Mouse (Mus musculus) heart, embryonic 13.5 days (tissue): ENCODE results near the gene Col9a2. TPM values are rescaled to one million over a fixed set of nuclear protein-coding genes. Genes with fewer than 3 reads are reported as not detected.
A peak's percentile ranks its signal among the peaks of the same experiment; 100 is the strongest.

Experiments
- ATAC-seq: fragments of 200-750 bp; cut with Nextera tagmentation; 2 replicates; pipeline ENCODE4 v1.8.0; 2017; ENCODE audit warnings: moderate TSS enrichment; ENCODE audit not compliant: insufficient number of reproducible peaks, low FRiP score, low TSS enrichment; ENCODE audit errors: extremely low read depth
- H3K27ac ChIP-seq: fragments of 300-500 bp; sonication (generic); replicated peaks from 2 replicates; pipeline ENCODE4 v1.5.1; 2015; ENCODE audit warnings: moderate library complexity, mild to moderate bottlenecking, inconsistent platforms
- H3K27me3 ChIP-seq: fragments of 300-500 bp; sonication (generic); replicated peaks from 2 replicates; pipeline ENCODE4 v1.6.1; 2015; ENCODE audit warnings: mild to moderate bottlenecking, inconsistent platforms
- H3K36me3 ChIP-seq: fragments of 300-500 bp; sonication (generic); 2 replicates; pipeline ENCODE4 v1.6.1; 2015; ENCODE audit warnings: mild to moderate bottlenecking, inconsistent platforms
- H3K4me1 ChIP-seq: fragments of 300-500 bp; sonication (generic); 2 replicates; pipeline ENCODE4 v1.6.1; 2015; ENCODE audit warnings: inconsistent platforms
- H3K4me2 ChIP-seq: fragments of 300-500 bp; sonication (generic); 2 replicates; pipeline ENCODE4 v1.6.1; 2015; ENCODE audit warnings: inconsistent platforms, mild to moderate bottlenecking, moderate library complexity
- H3K4me3 ChIP-seq: fragments of 300-500 bp; sonication (generic); 2 replicates; pipeline ENCODE4 v1.5.1; 2015; ENCODE audit warnings: moderate library complexity, mild to moderate bottlenecking, inconsistent platforms
- H3K9ac ChIP-seq: fragments of 300-500 bp; sonication (generic); 2 replicates; pipeline ENCODE4 v1.6.1; 2015; ENCODE audit warnings: inconsistent platforms, mild to moderate bottlenecking, moderate library complexity
- H3K9me3 ChIP-seq: fragments of 300-500 bp; sonication (generic); 2 replicates; pipeline ENCODE4 v1.6.1; 2016; ENCODE audit warnings: inconsistent platforms
- WGBS: fragments of 180-500 bp; shearing (Covaris S2); methylation state at CpG from one replicate; pipeline ENCODE4 v1.1.7; 2015; ENCODE audit warnings: mixed read lengths; 5-methylcytosine and 5-hydroxymethylcytosine counted together
- polyA plus RNA-seq: library from polyadenylated mRNA; unstranded; fragments of >200 nt; fragmentation: Nextera tagmentation; extraction: Ambion mirVana; gene quantifications from 2 replicates; pipeline ENCODE4 v1.2.1, GENCODE M21; 2015

The Col9a2 gene
- polyA plus RNA-seq, 1 experiment from 2014 or later, result 7.9 TPM

DNA sequence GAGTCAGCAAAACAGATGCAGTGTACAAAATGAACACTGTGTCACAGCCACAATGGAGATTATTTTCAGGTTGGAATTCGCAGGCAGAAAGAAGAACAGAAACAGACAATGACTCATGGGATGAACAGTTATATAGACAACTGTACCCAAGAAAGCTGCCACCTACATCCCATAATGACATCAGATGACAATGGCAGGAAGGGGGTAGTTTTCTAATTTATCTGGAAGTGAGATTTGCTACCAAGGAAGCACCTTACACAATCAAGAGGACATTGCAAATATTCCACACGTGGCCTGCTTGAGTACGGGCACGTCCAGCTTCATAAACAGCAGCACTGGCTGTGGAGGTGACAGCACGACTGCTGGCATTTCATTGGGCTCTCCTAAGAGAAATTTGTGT, 30.0 kb upstream of the Col9a2 start:
- no peaks in the 10 kb centered on the region for H3K36me3 ChIP-seq
- WGBS, result 72% methylated on average over 5 of the region's 5 CpGs
- H3K9ac ChIP-seq, result no peak overlapping the region
- no peak overlapping the region for H3K4me3 ChIP-seq
- peaks cover 59% of the 10 kb centered on the region for H3K4me1 ChIP-seq
- no peak overlapping the region for H3K4me2 ChIP-seq
- no peak for ATAC-seq
- no peak overlapping the region for H3K27ac ChIP-seq
- no peaks in the 10 kb centered on the region for H3K27me3 ChIP-seq
- no peaks in the 10 kb centered on the region for H3K9me3 ChIP-seq

DNA sequence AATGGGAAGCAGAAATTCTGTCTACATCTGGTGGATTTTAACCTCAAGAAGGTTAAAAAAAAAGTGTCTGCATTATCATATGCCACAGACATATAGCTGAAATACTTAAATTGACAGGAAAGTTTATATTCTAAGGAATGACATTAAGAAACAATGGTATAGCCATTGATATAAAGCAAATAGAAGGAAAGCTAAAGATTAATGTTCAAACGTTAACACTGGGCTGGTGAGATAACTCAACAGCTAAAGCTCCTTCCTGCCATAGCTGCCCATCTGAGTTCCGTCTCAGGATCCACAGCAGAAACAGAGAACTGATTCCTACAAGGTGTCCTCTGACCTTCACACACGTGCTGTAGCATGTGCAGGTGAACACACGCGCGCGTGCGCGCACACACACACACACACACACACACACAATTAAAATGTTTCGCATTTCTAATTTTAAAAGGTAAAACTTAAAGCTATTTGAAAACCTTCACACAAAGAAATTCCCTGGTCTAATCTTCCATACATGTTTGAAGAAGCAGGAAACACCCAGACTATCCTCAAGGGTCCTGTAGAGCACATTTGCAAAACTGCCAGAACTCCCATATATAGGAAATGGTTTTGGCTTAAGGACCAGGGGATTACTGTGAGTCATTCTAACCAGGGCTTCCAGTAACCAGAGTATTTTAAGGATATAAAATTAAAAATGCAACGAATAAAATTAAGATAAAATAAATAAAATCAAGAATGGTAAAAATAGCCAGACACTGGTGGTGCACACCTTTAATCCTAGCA, 28.2 kb upstream of the Col9a2 start:
- no peak overlapping the region for H3K27ac ChIP-seq
- 78% methylated on average over 11 of the region's 11 CpGs for WGBS
- H3K9ac ChIP-seq, result no peak overlapping the region
- ATAC-seq, result no peak
- H3K4me2 ChIP-seq, result no peak overlapping the region
- peaks cover 59% of the 10 kb centered on the region for H3K4me1 ChIP-seq
- no peaks in the 10 kb centered on the region for H3K9me3 ChIP-seq
- no peaks in the 10 kb centered on the region for H3K36me3 ChIP-seq
- no peaks in the 10 kb centered on the region for H3K27me3 ChIP-seq
- no peak overlapping the region for H3K4me3 ChIP-seq

DNA sequence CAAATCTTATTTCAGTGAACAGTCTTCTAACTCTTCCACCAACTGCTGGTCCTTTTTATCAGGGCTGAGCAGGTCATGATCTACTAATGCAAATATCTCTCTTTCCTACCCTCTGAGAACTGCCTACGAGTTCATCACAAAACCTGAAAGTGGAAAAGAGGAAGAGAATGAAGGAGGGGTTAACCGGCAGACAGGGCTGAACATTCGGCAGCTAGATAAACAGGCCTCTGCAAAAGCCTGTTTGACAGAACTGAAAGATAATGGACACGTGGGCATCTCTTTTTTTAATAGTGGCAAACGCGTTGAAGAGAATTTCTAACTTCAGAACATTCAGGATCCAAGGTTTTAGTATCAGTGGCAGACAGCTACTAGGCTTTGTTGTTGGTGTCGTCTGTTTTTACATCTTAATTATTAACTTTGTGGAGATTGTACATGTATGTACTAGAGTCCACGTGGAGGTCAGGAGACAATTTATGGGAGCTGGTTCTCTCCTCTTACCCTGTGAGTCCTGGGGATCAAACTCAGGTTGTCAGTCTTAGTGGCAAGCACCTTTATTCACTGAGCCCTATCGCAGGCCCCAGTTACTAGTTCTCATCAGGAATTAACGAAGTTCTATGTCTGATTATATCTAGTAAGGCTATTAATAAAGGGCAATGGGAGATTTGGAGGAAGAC, 24.5 kb upstream of the Col9a2 start:
- Histone ChIP-seq H3K4me1 (peaks cover 50% of the 10 kb centered on the region), H3K9ac (peak overlapping the region; percentile 9; the same call in 1 of the 2 replicates), H3K4me2 (peak overlapping the region; percentile 94), H3K4me3 (peak overlapping the region; percentile 94), H3K27me3 (no peaks in the 10 kb centered on the region), H3K36me3 (no peaks in the 10 kb centered on the region), H3K27ac (no peak overlapping the region), H3K9me3 (no peaks in the 10 kb centered on the region)
- 45% methylated on average over 10 of the region's 10 CpGs for WGBS
- ATAC-seq, result no peak

DNA sequence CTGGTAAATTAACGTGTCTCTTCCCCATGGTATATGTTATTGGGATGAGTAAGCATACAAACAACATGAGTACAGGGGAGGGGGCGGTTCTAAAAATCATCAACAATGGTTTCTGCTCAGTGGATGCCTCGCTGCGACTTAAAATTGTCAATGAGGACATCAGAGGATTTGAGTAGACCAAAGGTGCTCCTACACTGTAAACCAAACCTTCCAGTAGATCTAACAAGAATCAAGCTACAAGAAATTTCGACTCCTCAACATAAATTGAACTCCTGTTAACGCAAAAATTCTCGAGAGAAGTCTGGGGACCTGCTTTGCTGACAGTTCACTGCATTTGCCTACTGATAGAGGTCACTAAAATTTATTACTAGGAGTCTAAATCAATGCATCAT, 23.9 kb upstream of the Col9a2 start:
- WGBS, result 73% methylated on average over 7 of the region's 7 CpGs

DNA sequence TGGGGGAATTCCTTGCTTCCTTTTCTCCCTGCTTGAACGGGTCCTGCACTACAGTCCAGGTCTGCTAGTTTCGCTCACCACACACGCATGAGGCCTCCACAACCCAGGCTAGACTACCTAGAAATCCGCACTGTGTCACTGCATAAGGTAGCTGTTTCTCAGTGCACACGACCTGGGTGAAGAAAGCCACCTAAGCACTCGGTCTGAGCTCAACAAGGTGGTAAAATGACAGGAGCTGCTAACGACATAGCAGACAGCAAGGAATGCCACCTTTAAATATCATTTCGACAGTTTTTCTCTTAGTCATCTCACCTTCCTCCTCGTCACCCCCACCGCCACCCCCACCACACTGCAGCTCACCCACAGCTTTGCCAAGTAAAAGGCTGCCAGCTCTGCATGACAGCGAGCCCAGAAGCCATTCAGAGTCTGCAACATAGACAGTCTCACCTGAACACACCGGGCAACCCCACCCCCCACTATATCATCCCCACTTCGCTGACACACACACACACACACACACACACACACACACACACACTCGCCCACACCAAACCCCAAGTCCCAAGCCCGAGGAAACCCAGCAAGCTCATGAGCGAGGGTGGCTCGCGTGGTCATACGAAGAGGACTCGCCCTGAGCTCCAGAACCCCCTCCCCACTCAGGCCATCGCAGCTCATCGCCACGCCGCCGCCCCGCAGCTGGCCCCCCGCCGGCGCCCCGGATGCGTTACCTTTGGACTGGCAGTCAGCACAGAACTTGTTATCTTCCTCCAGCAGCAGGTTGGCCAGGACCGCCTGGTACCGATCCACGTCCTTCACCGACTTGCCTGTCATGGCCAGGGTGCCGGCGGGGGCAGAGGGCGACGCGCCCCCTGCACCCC, 22.9 kb upstream of the Col9a2 start:
- Histone ChIP-seq H3K36me3 (no peaks in the 10 kb centered on the region), H3K4me1 (peaks cover 60% of the 10 kb centered on the region), H3K27ac (peak overlapping the region; percentile 64), H3K4me2 (peak overlapping the region; percentile 94), H3K9ac (peak overlapping the region; percentile 94), H3K4me3 (peak overlapping the region; percentile 94), H3K27me3 (no peaks in the 10 kb centered on the region), H3K9me3 (no peaks in the 10 kb centered on the region)
- WGBS, result 4% methylated on average over 40 of the region's 40 CpGs
- ATAC-seq, result peak; percentile 10

More for the DNA sequence above, 23.9 kb upstream of the Col9a2 start:
- H3K4me3 ChIP-seq, result peak overlapping the region; percentile 94
- H3K4me2 ChIP-seq, result peak overlapping the region; percentile 94
- no peaks in the 10 kb centered on the region for H3K27me3 ChIP-seq
- ATAC-seq, result no peak
- H3K27ac ChIP-seq, result no peak overlapping the region
- H3K36me3 ChIP-seq, result no peaks in the 10 kb centered on the region
- peak overlapping the region; percentile 94 for H3K9ac ChIP-seq
- peaks cover 55% of the 10 kb centered on the region for H3K4me1 ChIP-seq
- H3K9me3 ChIP-seq, result no peaks in the 10 kb centered on the region

DNA sequence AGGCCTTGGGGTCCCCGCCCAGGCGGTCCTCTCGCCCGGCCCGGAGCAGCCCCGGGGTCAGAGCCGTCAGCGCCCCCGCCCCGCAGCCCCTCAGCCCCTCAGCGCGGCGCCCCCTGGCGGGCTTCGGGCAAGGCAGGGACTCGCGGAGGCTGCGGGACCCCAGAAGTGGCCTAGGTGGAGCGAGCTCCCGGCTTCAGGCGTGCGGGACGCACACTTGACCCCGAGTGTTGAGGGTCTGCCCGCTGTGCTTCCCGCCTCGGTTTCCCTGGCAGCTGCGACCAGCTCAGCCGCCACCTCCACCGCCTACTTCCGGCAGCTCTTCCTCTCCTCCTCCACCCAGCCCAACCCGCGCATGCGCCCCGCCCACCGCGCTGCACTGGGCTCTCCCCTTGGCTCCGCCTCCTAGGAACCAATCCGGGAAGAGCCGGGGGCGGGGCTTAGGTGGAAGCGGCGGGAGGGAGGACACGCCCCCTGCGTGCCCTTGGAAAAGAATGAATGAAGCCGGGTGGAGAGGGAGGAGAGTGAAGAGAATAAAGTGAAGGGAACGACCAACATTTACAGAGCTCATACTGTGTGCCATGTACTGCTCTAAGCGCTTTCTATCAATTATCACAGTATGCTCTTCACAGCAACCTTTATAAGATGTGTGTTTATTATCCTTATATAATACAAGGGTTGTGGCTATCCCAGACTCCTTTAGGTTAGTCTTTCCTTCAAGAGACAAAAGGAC, 22.1 kb upstream of the Col9a2 start, which contains the start of gene Smap2:
Smap2 (minus strand) TSS at position 320 of the 730 bp plus-strand sequence.
- under 1% methylated on average over 47 of the region's 48 CpGs for WGBS
- peak within 1 kb of the TSS; percentile 64 for H3K27ac ChIP-seq
- peaks cover 66% of the 10 kb centered on the region for H3K4me1 ChIP-seq
- H3K9ac ChIP-seq, result peak within 1 kb of the TSS; percentile 94
- H3K27me3 ChIP-seq, result no peaks in the 10 kb centered on the region
- peak within 1 kb of the TSS; percentile 94 for H3K4me3 ChIP-seq
- H3K36me3 ChIP-seq, result no peaks in the 10 kb centered on the region
- no peaks in the 10 kb centered on the region for H3K9me3 ChIP-seq
- ATAC-seq, result peak; percentile 95
- H3K4me2 ChIP-seq, result peak within 1 kb of the TSS; percentile 94

DNA sequence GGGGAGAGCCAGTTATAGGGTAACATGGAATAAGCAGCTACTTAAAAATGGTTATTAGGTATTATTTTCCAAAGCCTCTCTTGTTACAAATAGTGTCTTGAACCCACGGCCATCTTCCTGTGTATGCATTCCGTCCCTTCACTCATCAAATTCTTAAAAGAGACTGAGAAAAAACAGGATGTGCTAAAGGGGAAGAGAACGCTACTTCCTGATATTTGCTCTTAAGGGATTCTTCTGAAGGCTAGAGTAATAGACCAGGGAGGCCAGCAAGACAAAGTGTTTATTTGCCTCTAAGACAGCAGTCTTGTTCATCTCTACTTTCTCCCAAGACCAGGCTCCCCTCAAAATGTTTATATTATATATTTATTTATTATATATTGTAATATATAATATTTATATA, 20.9 kb upstream of the Col9a2 start:
- ATAC-seq, result no peak
- Histone ChIP-seq H3K27ac (no peak overlapping the region), H3K27me3 (no peaks in the 10 kb centered on the region), H3K4me2 (no peak overlapping the region), H3K36me3 (no peaks in the 10 kb centered on the region), H3K9ac (no peak overlapping the region), H3K4me3 (no peak overlapping the region), H3K4me1 (peaks cover 68% of the 10 kb centered on the region), H3K9me3 (no peaks in the 10 kb centered on the region)
- WGBS, result 72% methylated on average over 3 of the region's 3 CpGs

DNA sequence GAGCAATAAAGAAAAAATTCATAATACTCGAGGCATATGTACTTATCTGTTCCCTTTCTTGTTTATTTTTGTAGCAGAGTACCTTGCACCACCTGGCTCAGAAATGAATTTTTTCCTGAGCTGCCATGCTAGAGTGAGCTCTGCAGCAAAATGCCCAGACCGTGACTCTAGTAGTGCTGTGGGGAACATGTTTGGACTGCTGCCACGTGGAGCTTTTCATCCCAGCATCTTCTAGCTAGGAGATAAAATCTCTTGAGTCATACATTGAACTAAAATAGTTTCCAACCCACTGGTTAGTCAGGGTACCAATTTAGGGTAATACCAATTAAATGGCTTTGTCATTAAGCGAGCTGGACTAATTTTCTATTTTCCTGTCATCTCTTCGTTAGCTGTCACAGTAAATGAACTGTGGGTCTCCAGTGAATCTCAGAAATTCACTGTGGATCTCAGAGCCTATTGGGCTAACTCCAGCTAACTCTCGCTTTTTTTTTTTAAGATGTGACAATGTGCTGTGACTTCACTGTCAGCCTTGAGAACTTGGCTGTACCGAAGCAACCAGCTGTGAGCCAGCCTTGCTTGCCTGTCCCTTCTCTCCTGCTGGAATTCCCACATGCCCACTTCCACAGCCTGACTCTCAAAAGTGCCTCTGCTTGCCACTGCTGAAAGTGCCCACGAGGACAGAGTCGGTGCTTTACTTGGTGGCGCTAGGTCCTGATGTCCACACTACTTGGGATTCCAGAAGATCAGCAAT, 19.0 kb upstream of the Col9a2 start:
- no peaks in the 10 kb centered on the region for H3K9me3 ChIP-seq
- WGBS, result 60% methylated on average over 10 of the region's 10 CpGs

DNA sequence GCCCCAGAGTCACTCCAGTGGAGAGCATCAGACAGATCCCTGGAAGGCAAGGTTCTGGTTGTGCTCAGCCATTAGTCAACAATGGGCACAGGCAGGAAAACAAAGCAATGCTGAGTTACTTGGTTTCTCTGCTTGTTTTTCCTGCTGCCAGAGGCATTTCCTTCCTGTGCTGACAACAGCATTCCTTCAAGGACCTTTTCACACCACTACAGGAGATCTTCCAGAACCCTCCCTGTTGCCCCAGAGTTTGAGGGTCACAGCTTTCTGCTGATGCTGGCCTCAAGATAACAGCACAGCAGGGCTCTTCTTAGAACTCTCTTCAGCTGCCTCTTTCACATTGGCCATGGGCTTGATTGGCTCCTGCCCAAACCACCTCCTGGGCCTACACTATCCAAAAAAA, 17.3 kb upstream of the Col9a2 start:
- Histone ChIP-seq H3K4me2 (no peak overlapping the region), H3K4me3 (no peak overlapping the region), H3K27ac (peak overlapping the region; percentile 59; the same call in 1 of the 2 replicates), H3K36me3 (no peaks in the 10 kb centered on the region), H3K9me3 (no peaks in the 10 kb centered on the region), H3K27me3 (no peaks in the 10 kb centered on the region), H3K4me1 (peaks cover 42% of the 10 kb centered on the region), H3K9ac (no peak overlapping the region)
- no peak for ATAC-seq

More for the DNA sequence above, 19.0 kb upstream of the Col9a2 start:
- Histone ChIP-seq H3K9ac (no peak overlapping the region), H3K4me1 (peaks cover 52% of the 10 kb centered on the region), H3K4me2 (no peak overlapping the region), H3K4me3 (no peak overlapping the region), H3K27ac (no peak overlapping the region), H3K36me3 (no peaks in the 10 kb centered on the region), H3K27me3 (no peaks in the 10 kb centered on the region)
- ATAC-seq, result no peak

DNA sequence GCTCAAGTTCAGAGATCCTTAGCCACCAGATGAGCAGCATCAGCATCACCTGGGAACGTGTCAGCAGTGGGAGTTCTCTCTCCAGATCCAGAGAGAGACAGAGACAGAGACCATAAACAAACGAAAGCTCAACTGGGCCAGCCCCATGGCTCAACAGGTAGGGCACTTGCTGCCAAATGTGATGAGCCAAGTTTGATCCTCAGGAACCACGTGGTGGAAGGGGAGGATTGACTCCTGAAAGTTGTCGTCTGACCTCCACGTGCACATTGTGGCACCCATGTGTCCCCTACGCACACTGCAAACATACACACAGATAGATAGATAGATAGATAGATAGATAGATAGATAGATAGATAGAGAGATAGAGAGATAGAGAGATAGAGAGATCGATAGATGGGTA, 15.7 kb upstream of the Col9a2 start:
- Histone ChIP-seq H3K9me3 (no peaks in the 10 kb centered on the region), H3K9ac (no peak overlapping the region), H3K4me2 (no peak overlapping the region), H3K27me3 (no peaks in the 10 kb centered on the region), H3K4me1 (peaks cover 37% of the 10 kb centered on the region), H3K4me3 (no peak overlapping the region), H3K27ac (no peak overlapping the region), H3K36me3 (no peaks in the 10 kb centered on the region)
- 77% methylated on average over 7 of the region's 7 CpGs for WGBS
- ATAC-seq, result no peak
